Mouse (Mus musculus) hindbrain, embryonic 15.5 days (tissue): ENCODE data around the gene Stard13. TPM values are rescaled to one million over a fixed set of nuclear protein-coding genes. Genes with fewer than 3 reads are reported as not detected.

Experiments
- ATAC-seq: fragments of 200-750 bp; cut with Nextera tagmentation; 2 replicates; pipeline ENCODE4 v1.8.0; 2017; ENCODE audit warnings: low read depth, moderate number of reproducible peaks, moderate TSS enrichment; ENCODE audit not compliant: low FRiP score
- H3K27ac ChIP-seq: fragments of 300-500 bp; sonication (generic); replicated peaks from 2 replicates; pipeline ENCODE4 v1.5.1; 2015; ENCODE audit warnings: mild to moderate bottlenecking, inconsistent platforms
- H3K27me3 ChIP-seq: fragments of 300-500 bp; sonication (generic); 2 replicates; pipeline ENCODE4 v1.6.1; 2015; ENCODE audit warnings: control low read depth, inconsistent platforms
- H3K36me3 ChIP-seq: fragments of 300-500 bp; sonication (generic); 2 replicates; pipeline ENCODE4 v1.6.1; 2015; ENCODE audit warnings: control low read depth, inconsistent platforms
- H3K4me1 ChIP-seq: fragments of 300-500 bp; sonication (generic); replicated peaks from 2 replicates; pipeline ENCODE4 v1.6.1; 2015; ENCODE audit warnings: control low read depth, inconsistent platforms
- H3K4me2 ChIP-seq: fragments of 300-500 bp; sonication (generic); 2 replicates; pipeline ENCODE4 v1.6.1; 2015; ENCODE audit warnings: moderate library complexity, mild to moderate bottlenecking, inconsistent platforms
- H3K4me3 ChIP-seq: fragments of 300-500 bp; sonication (generic); 2 replicates; pipeline ENCODE4 v1.5.1; 2015; ENCODE audit warnings: mild to moderate bottlenecking, inconsistent platforms
- H3K9ac ChIP-seq: fragments of 300-500 bp; sonication (generic); 2 replicates; pipeline ENCODE4 v1.6.1; 2015; ENCODE audit warnings: inconsistent platforms
- H3K9me3 ChIP-seq: fragments of 300-500 bp; sonication (generic); 2 replicates; pipeline ENCODE4 v1.6.1; 2016; ENCODE audit warnings: control low read depth, inconsistent platforms
- WGBS: fragments of 180-500 bp; shearing (Covaris S2); methylation state at CpG from one replicate; pipeline ENCODE4 v1.1.7; 2015; 5-methylcytosine and 5-hydroxymethylcytosine counted together
- polyA plus RNA-seq: library from polyadenylated mRNA; unstranded; fragments of >200 nt; fragmentation: Nextera tagmentation; extraction: Ambion mirVana; gene quantifications from 2 replicates; pipeline ENCODE4 v1.2.1, GENCODE M21; 2015

Gene Stard13
- polyA plus RNA-seq, 1 experiment from 2014 or later: 6.2 TPM

DNA sequence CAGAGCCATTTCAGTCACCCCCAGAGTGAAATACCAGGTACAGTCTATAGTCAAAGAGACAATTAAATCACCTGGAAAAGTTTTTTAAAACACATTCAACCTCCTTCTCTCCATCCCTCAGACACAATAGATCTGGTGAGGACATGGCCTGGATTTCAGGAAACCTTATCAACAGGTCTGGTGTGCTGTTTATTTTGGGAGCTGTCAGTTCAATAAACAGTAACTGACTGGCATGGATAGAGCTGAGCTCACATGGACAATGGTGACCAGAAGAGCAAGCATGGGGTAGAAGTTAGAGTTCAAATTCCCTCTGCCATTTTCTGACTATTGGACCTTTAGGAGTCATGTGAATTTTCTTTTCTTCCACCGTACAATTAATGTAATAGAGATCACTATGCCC lies 10.8 kb downstream of the Stard13 start:
- no peak overlapping the region for H3K4me2 ChIP-seq
- 88% methylated on average over 1 of the region's 1 CpGs for WGBS
- no peaks in the 10 kb centered on the region for H3K9me3 ChIP-seq
- H3K27me3 ChIP-seq: no peaks in the 10 kb centered on the region
- H3K9ac ChIP-seq: no peak overlapping the region
- ATAC-seq: no peak
- H3K27ac ChIP-seq: no peak overlapping the region
- no peak overlapping the region for H3K4me3 ChIP-seq
- no peaks in the 10 kb centered on the region for H3K36me3 ChIP-seq
- H3K4me1 ChIP-seq: peaks cover 6% of the 10 kb centered on the region; the same call in 1 of the 2 replicates

DNA sequence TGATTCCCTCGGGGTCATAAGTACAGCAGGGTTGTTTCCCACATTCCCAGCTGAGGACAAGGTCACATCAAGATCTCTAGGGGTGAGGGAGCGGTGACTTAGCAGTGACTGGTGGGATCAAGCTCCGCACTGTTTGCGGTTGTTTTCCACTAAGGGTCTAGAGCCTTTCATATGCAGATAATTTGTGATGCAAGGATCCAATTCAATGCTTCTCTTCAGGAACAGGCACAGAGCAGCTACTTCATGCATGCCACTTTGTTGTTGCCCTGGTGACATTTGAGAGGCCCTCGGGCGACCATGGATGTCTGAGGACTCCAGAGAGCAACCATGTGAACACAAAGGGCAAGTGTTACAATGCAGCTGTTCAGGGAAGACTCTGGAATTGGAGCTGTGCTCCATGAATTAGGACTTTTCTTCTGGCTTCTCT lies 14.9 kb downstream of the Stard13 start:
- Histone ChIP-seq H3K4me3 (no peak overlapping the region), H3K4me2 (no peak overlapping the region), H3K4me1 (peaks cover 6% of the 10 kb centered on the region; the same call in 1 of the 2 replicates), H3K9ac (no peak overlapping the region), H3K9me3 (no peaks in the 10 kb centered on the region), H3K27me3 (no peaks in the 10 kb centered on the region), H3K36me3 (no peaks in the 10 kb centered on the region), H3K27ac (0 out of 2 replicates have a peak overlapping the region, but pooled peaks have one; percentile 5)
- 13% methylated on average over 6 of the region's 6 CpGs for WGBS
- peak; percentile 59 for ATAC-seq

DNA sequence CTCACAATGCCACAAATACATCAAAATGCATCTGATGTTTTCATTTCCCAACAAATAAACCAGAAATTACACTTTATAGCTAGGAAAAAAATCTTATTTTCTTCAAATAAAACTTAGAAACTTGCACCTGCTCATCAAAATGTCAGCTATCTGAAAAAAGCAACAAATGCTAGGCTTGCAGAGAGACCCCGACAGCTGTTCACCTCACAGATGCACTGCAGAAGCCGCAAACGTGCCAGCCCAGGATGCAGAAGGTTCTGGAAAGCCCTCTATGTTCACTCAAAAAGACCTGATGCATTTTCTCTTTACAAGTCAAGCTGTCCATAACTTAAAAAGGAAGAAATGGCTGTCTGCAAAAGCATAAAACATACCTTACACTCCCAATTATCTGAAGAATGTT lies 20.5 kb downstream of the Stard13 start:
- Histone ChIP-seq H3K4me2 (no peak overlapping the region), H3K9me3 (no peaks in the 10 kb centered on the region)
- WGBS: 78% methylated on average over 3 of the region's 3 CpGs

DNA sequence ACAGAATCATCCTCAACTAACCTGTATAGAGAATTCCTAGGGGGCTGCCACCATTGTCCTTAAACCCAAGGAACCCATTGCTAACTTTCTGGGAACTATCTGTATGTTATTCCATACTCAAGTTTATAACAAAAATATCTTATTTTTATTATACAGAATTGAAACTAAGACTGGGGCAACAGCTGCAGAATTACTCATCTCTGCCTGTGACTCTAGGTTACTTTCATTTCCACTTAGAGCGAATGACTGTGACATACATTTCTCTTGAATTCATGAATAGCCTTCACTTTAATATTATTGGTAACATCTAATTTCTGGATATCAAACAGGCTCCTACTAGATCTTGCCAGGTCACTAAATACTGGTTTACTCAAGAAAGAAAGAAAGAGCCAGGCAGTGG lies 22.8 kb downstream of the Stard13 start:
- no peaks in the 10 kb centered on the region for H3K27me3 ChIP-seq
- H3K9me3 ChIP-seq: no peaks in the 10 kb centered on the region

More for the DNA sequence above, 20.5 kb downstream of the Stard13 start:
- no peak overlapping the region for H3K27ac ChIP-seq
- no peaks in the 10 kb centered on the region for H3K4me1 ChIP-seq
- no peak for ATAC-seq
- no peaks in the 10 kb centered on the region for H3K27me3 ChIP-seq
- H3K4me3 ChIP-seq: no peak overlapping the region
- H3K9ac ChIP-seq: no peak overlapping the region
- no peaks in the 10 kb centered on the region for H3K36me3 ChIP-seq

DNA sequence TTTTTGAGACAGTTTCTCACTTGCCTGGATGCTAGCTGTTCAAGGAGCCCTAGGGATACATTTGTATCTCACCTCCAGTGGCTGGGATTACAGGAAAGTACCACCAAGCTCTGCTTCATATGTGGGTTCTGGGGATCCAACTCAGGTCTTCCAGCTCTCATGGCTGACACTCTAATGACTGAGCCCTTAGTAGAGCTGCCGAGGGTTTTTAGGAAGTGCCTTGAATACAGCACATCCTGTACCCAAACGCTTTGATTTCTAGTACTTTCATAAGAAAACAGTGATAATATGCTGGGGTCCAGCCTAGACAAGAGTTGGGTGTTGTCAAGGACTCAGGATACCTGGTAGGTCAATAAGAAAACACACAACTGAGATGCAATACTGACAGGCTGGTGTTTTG lies 23.6 kb downstream of the Stard13 start:
- Histone ChIP-seq H3K9ac (no peak overlapping the region), H3K4me3 (no peak overlapping the region), H3K27me3 (no peaks in the 10 kb centered on the region), H3K4me1 (no peaks in the 10 kb centered on the region), H3K36me3 (no peaks in the 10 kb centered on the region), H3K9me3 (no peaks in the 10 kb centered on the region), H3K4me2 (no peak overlapping the region), H3K27ac (no peak overlapping the region)
- no peak for ATAC-seq
- WGBS: 88% methylated on average over 2 of the region's 2 CpGs

More for the DNA sequence above, 22.8 kb downstream of the Stard13 start:
- no peaks in the 10 kb centered on the region for H3K4me1 ChIP-seq
- H3K4me3 ChIP-seq: no peak overlapping the region
- no peak for ATAC-seq
- 90% methylated on average over 1 of the region's 1 CpGs for WGBS
- H3K9ac ChIP-seq: no peak overlapping the region
- no peak overlapping the region for H3K4me2 ChIP-seq
- no peaks in the 10 kb centered on the region for H3K36me3 ChIP-seq
- no peak overlapping the region for H3K27ac ChIP-seq

GRCm38 (mm10) chr5:151205017-151205416 lies 28.6 kb downstream of the Stard13 start:
- no peaks in the 10 kb centered on the region for H3K4me1 ChIP-seq
- H3K4me2 ChIP-seq: no peak overlapping the region
- H3K27me3 ChIP-seq: no peaks in the 10 kb centered on the region
- no peak overlapping the region for H3K4me3 ChIP-seq
- WGBS: 90% methylated on average over 4 of the region's 4 CpGs
- no peak overlapping the region for H3K27ac ChIP-seq
- H3K9me3 ChIP-seq: no peaks in the 10 kb centered on the region
- H3K9ac ChIP-seq: no peak overlapping the region
- no peaks in the 10 kb centered on the region for H3K36me3 ChIP-seq
- ATAC-seq: no peak

- Histone ChIP-seq H3K27ac (no peak overlapping the region), H3K36me3 (no peaks in the 10 kb centered on the region), H3K4me1 (no peaks in the 10 kb centered on the region), H3K4me2 (no peak overlapping the region), H3K9me3 (no peaks in the 10 kb centered on the region), H3K9ac (no peak overlapping the region), H3K4me3 (no peak overlapping the region), H3K27me3 (no peaks in the 10 kb centered on the region)
- 70% methylated on average over 5 of the region's 5 CpGs for WGBS
- ATAC-seq: no peak
Measured at GRCm38 (mm10) chr5:151202925-151203324, 30.7 kb downstream of the Stard13 start.

DNA sequence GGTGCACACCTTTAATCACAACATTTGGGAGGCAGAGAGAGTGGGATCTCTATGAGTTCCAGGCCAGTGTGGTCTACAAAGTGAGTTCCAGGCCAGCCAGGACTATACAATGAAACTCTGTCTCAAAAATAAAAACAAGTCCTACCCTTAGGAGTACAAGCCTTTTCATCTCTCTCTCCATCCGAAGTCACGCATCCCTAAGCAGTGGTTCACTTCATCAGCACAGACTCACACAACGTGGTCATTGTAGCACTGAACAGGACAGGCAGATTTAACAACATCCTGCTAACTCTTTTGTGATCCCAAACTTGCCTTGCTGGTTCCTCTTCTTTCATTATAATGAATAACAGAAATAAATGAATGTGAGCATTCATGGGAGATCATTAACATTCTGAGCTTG lies 32.4 kb downstream of the Stard13 start:
- Histone ChIP-seq H3K4me3 (no peak overlapping the region), H3K36me3 (no peaks in the 10 kb centered on the region), H3K4me1 (peaks cover 5% of the 10 kb centered on the region; the same call in 1 of the 2 replicates), H3K27me3 (no peaks in the 10 kb centered on the region), H3K27ac (no peak overlapping the region), H3K4me2 (no peak overlapping the region), H3K9me3 (no peaks in the 10 kb centered on the region), H3K9ac (no peak overlapping the region)
- ATAC-seq: no peak
- 66% methylated on average over 3 of the region's 3 CpGs for WGBS

GRCm38 (mm10) chr5:151199235-151199634 lies 34.4 kb downstream of the Stard13 start:
- ATAC-seq: no peak
- Histone ChIP-seq H3K36me3 (no peaks in the 10 kb centered on the region), H3K9ac (no peak overlapping the region), H3K27ac (no peak overlapping the region), H3K4me1 (peaks cover 5% of the 10 kb centered on the region; the same call in 1 of the 2 replicates), H3K27me3 (no peaks in the 10 kb centered on the region), H3K9me3 (no peaks in the 10 kb centered on the region), H3K4me3 (no peak overlapping the region), H3K4me2 (no peak overlapping the region)
- WGBS: 80% methylated on average over 3 of the region's 3 CpGs

- Histone ChIP-seq H3K27ac (no peak overlapping the region), H3K4me2 (no peak overlapping the region)
Measured at GRCm38 (mm10) chr5:151196603-151197272, 36.9 kb downstream of the Stard13 start.

GRCm38 (mm10) chr5:151193885-151194520 lies 39.6 kb downstream of the Stard13 start:
- 71% methylated on average over 3 of the region's 3 CpGs for WGBS
- Histone ChIP-seq H3K9ac (no peak overlapping the region), H3K4me2 (no peak overlapping the region), H3K9me3 (no peaks in the 10 kb centered on the region), H3K27me3 (0 out of 2 replicates have a peak, but pooled peaks cover 5% of the 10 kb centered on the region), H3K36me3 (no peaks in the 10 kb centered on the region), H3K4me3 (no peak overlapping the region), H3K4me1 (peaks cover 12% of the 10 kb centered on the region; the same call in 1 of the 2 replicates), H3K27ac (no peak overlapping the region)
- ATAC-seq: no peak

More at GRCm38 (mm10) chr5:151196603-151197272, 36.9 kb downstream of the Stard13 start:
- no peaks in the 10 kb centered on the region for H3K9me3 ChIP-seq
- H3K9ac ChIP-seq: no peak overlapping the region
- 41% methylated on average over 13 of the region's 13 CpGs for WGBS
- peaks cover 5% of the 10 kb centered on the region; the same call in 1 of the 2 replicates for H3K4me1 ChIP-seq
- no peaks in the 10 kb centered on the region for H3K27me3 ChIP-seq
- no peak overlapping the region for H3K4me3 ChIP-seq
- no peaks in the 10 kb centered on the region for H3K36me3 ChIP-seq
- ATAC-seq: no peak; the same call in 1 of the 2 replicates

DNA sequence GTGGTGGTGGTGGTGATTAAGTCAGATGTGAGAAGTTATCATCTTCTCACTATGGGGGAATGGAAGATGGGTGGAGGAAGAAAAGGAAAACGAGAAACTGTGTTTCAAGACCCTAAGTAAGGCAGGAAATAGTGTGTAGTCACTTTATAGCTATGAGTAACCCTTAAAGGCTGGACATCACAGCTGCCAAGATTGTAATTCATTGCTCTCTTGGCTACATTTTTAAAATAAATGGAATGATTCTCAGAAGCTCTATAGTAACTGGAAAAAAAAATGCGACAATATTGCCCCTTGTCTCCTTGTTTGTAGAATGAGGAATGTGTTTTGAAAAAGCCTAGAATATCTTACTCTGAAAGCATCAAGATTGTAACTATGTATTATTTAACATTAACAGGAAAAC lies 41.4 kb downstream of the Stard13 start:
- no peak for ATAC-seq
- H3K27ac ChIP-seq: no peak overlapping the region
- H3K27me3 ChIP-seq: 0 out of 2 replicates have a peak, but pooled peaks cover 5% of the 10 kb centered on the region
- H3K9ac ChIP-seq: no peak overlapping the region
- H3K9me3 ChIP-seq: no peaks in the 10 kb centered on the region
- H3K4me2 ChIP-seq: no peak overlapping the region
- no peak overlapping the region for H3K4me3 ChIP-seq
- 83% methylated on average over 2 of the region's 2 CpGs for WGBS
- H3K4me1 ChIP-seq: peaks cover 12% of the 10 kb centered on the region; the same call in 1 of the 2 replicates
- H3K36me3 ChIP-seq: no peaks in the 10 kb centered on the region
